Mouse (Mus musculus): ENCODE data around the gene E130114P18Rik. TPM values are rescaled to one million over a fixed set of nuclear protein-coding genes. Genes with fewer than 3 reads are reported as not detected.

Gene E130114P18Rik
- total RNA-seq, 4 experiments from 2014 or later: 0.23 to 0.41 TPM; not detected in 2

GRCm38 (mm10) chr4:97778211-97779002 lies 529 bp upstream of the E130114P18Rik start:
- DNase-seq (ENCODE audit: low spot score): no peak

GRCm38 (mm10) chr4:97777081-97777705 lies 685 bp downstream of the E130114P18Rik start:
- DNase-seq (ENCODE audit: low spot score): no peak

- DNase-seq (ENCODE audit: low spot score): no peak
Measured at GRCm38 (mm10) chr4:97776388-97777080, 1.3 kb downstream of the E130114P18Rik start.

GRCm38 (mm10) chr4:97775494-97776265 lies 2.2 kb downstream of the E130114P18Rik start:
- no peak for DNase-seq (ENCODE audit: low spot score)

GRCm38 (mm10) chr4:97775059-97775458 lies 2.8 kb downstream of the E130114P18Rik start:
- DNase-seq (ENCODE audit: low spot score): peak; percentile 82

- no peak for DNase-seq (ENCODE audit: low spot score)
Measured at GRCm38 (mm10) chr4:97774446-97774950, 3.4 kb downstream of the E130114P18Rik start.

- no peak for DNase-seq (ENCODE audit: low spot score)
Measured at GRCm38 (mm10) chr4:97773791-97774190, 4.1 kb downstream of the E130114P18Rik start.

GRCm38 (mm10) chr4:97773110-97773593 lies 4.7 kb downstream of the E130114P18Rik start:
- DNase-seq (ENCODE audit: low spot score): peak; percentile 100

- DNase-seq (ENCODE audit: low spot score): peak; percentile 68
Measured at GRCm38 (mm10) chr4:97772641-97773040, 5.2 kb downstream of the E130114P18Rik start, which contains the start of gene Nfia. Gene Nfia (plus strand): TSS chr4:97772734.

GRCm38 (mm10) chr4:97772084-97772484 lies 5.8 kb downstream of the E130114P18Rik start:
- DNase-seq (ENCODE audit: low spot score): peak; percentile 99

GRCm38 (mm10) chr4:97771426-97771825 lies 6.5 kb downstream of the E130114P18Rik start:
- no peak for DNase-seq (ENCODE audit: low spot score)

GRCm38 (mm10) chr4:97769861-97770260 lies 8.0 kb downstream of the E130114P18Rik start:
- DNase-seq (ENCODE audit: low spot score): no peak

GRCm38 (mm10) chr4:97767516-97767915 lies 10.4 kb downstream of the E130114P18Rik start:
- DNase-seq (ENCODE audit: low spot score): no peak

- DNase-seq (ENCODE audit: low spot score): no peak
Measured at GRCm38 (mm10) chr4:97767025-97767424, 10.9 kb downstream of the E130114P18Rik start.

- no peak for DNase-seq (ENCODE audit: low spot score)
Measured at GRCm38 (mm10) chr4:97766100-97766499, 11.8 kb downstream of the E130114P18Rik start.

- DNase-seq (ENCODE audit: low spot score): no peak
Measured at GRCm38 (mm10) chr4:97765341-97766020, 12.4 kb downstream of the E130114P18Rik start.

- DNase-seq (ENCODE audit: low spot score): no peak
Measured at GRCm38 (mm10) chr4:97764616-97765015, 13.3 kb downstream of the E130114P18Rik start.

GRCm38 (mm10) chr4:97758661-97759060 lies 19.2 kb downstream of the E130114P18Rik start:
- no peak for DNase-seq (ENCODE audit: low spot score)

GRCm38 (mm10) chr4:97757978-97758461 lies 19.9 kb downstream of the E130114P18Rik start:
- DNase-seq (ENCODE audit: low spot score): no peak
